Mouse (Mus musculus): ENCODE data around the gene Lekr1. TPM values are rescaled to one million over a fixed set of nuclear protein-coding genes. Genes with fewer than 3 reads are reported as not detected.

Gene Lekr1
- total RNA-seq, 2 experiments from 2014 or later, result 0.70 to 2.1 TPM

DNA sequence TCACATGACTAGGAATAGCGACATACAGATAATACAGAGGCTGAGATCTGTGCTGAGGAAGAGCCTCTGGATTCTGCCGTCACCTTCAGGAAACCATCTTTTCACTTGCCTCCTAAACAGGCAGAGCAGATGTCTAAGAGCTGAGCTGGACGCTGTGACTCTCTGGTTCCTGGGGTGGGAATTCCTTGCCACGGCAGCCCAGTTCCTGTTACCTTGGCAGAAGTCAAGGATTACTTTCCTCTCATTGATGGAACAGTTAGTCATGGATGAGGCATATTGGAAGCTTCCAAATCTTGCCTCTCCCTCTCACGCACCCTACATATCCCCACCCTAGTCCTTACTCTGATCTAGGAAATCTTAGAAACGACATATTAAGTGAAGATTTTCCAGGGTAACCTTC, 203.7 kb downstream of the Lekr1 start:
- no peak for ATAC-seq (ENCODE audit: poor library complexity, severe bottlenecking)

DNA sequence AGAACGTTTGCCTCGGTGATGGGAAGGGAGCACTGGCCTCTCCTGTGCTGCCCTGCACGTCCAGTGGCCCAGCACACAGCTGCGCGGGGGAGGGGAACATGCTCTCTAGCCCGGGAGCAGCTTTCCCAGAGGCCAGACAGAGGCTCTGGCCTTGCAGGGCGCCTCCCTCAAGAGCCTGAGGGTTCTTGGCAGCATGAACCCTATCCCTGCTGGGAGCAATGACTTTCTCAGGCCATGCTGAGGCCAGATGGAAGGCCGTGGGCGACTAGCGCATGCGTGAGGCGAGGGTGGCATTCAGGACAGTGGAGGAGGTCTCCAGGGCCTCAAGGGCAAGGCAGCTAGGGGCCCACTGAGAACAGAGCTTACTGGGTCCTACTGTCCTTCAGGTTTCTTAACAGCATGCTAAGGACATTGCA, 205.2 kb downstream of the Lekr1 start:
- ATAC-seq (ENCODE audit: poor library complexity, severe bottlenecking), result no peak

DNA sequence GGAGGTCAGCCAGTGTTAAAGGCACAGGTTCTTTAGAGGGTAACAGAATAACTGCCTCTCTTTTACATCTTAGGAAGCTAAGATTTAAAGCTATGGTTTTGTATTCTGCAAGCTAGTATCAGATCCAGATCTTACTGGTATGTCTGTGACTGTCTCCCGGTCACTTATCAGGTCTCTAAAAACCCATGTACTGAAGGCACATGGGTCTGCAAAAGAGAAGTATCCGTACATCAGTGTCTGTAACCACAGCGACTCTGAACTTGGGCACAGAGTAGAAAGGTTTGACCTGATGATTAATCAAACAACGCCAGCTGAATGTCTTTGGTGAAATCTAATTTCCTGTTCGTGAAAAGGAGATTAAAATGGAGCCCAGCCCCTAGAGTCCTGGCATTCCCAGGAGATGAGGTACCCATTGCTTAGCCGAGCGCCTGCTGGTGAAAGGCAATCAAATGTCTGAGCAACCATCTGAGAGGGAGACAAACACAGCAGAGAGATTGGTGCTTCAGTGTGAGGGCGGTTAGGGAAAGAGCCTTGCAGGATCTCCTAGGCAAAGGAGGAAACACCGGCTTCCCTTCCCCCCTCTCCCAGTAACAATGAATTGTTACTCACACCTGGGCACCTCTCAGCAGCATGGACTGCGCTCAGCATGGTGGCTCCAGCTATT, 205.7 kb downstream of the Lekr1 start:
- ATAC-seq (ENCODE audit: poor library complexity, severe bottlenecking), result no peak

DNA sequence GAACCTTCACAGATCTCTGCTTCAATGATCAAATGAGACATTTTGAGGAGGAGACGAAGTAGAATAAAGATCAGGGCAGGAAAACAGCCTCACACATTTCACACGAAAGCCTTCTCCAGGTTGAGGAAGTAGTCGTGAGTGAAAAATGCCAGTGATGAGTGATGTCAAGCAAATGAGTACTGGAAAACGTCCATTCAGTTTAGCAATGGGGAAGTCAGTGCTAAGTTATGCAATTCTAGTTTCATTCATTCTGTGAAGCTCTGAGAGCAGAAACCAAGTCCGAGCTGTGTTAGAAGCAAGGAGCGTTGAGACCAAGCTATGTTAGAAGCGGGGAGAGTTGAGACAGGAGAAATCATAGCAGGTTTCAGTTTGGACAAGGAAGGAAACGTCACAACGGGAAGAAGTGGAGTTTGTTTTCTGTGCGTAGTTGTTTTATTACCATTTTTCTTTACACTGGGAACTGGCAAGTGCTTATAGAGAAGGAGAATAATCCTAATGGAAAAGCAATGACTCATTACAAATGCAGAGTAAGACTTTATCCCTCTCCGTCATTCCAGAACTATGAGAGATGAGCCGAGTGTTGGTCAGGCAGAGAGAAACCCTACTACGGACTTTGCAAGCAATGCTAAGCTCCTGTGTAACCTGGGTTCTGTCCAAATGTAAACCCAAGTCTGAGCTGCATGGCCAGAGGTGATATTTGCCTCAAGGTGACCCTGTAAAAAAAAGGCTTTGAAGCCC, 207.2 kb downstream of the Lekr1 start:
- peak; percentile 94 for ATAC-seq (ENCODE audit: poor library complexity, severe bottlenecking)

Other genes starting within 250 kb of the Lekr1 start
- 27.1 and 31.3 TPM in 2 replicates for gene Tiparp, start 137.8 kb upstream of the Lekr1 start, total RNA-seq (2015)
- 23.4 and 30.3 TPM in 2 replicates for gene Tiparp, start 137.8 kb upstream of the Lekr1 start, total RNA-seq (2017)